Mouse (Mus musculus): ENCODE results near the gene Slc25a19. TPM values are rescaled to one million over a fixed set of nuclear protein-coding genes. Genes with fewer than 3 reads are reported as not detected.
A peak's percentile ranks its signal among the peaks of the same experiment; 100 is the strongest.

Gene Slc25a19
- polyA plus RNA-seq, 1 experiment = 144 TPM

DNA sequence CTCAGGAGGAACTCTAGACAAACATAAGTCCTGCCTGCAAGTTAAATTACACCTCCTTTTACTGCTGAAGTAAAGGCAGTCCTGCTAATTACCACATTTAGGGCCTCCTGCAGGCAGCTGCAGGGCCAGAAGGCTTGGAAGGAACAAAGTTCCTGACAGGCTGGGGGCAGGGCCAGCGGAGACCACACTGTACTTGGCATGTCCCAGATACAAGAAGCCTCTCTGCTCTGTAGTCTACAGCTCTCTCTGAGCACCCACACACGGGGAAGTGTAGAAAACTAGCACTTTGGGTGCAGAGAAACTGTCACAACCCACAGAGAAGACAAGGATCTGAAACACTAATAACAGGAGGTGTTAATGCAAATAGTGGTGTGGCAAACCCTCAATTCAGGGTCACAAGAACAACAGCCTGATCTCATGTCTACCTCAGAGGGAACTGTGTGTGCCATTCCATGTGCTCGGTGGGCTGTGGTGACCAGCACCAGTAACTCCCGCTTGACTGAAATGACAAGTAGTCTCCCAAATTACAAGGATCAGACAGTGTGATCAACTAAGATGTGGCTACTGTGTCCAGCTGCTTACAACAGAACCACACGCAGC lies 42.5 kb upstream of the Slc25a19 start:
- 26% methylated on average over 5 of the region's 5 CpGs for WGBS

GRCm38 (mm10) chr11:115663676-115664335 lies 35.7 kb upstream of the Slc25a19 start:
- Histone ChIP-seq H3K36me3 (ENCODE audit: control insufficient read depth, insufficient read depth, low read length) (no peaks in the 10 kb centered on the region), H3K27me3 (replicated peaks; ENCODE audit: control insufficient read depth, insufficient read depth, low read length) (no peaks in the 10 kb centered on the region), H3K27ac (ENCODE audit: insufficient read depth, low read depth, low read length) (no peak overlapping the region), H3K4me1 (ENCODE audit: control insufficient read depth, insufficient read depth, low read length) (peaks cover 2% of the 10 kb centered on the region; the same call in 1 of the 2 replicates), H3K4me3 (ENCODE audit: insufficient read depth, low read depth, low read length) (no peak overlapping the region)
- TF ChIP-seq POLR2A (IDR thresholded peaks at IDR 0.05; ENCODE audit: low read depth, low read length) (no peak), CTCF (conservative IDR thresholded peaks at IDR 0.05; ENCODE audit: insufficient read depth, insufficient read length, low read depth, low read length) (no peak)
- WGBS = 79% methylated on average over 4 of the region's 4 CpGs
- DNase-seq = no peak

More for the DNA sequence above, 42.5 kb upstream of the Slc25a19 start:
- H3K36me3 ChIP-seq (ENCODE audit: control insufficient read depth, insufficient read depth, low read length) = no peaks in the 10 kb centered on the region
- peak; percentile 71 for DNase-seq
- H3K27me3 ChIP-seq (replicated peaks; ENCODE audit: control insufficient read depth, insufficient read depth, low read length) = no peaks in the 10 kb centered on the region
- peaks cover 20% of the 10 kb centered on the region for H3K4me1 ChIP-seq (ENCODE audit: control insufficient read depth, insufficient read depth, low read length)
- TF ChIP-seq POLR2A (IDR thresholded peaks at IDR 0.05; ENCODE audit: low read depth, low read length) (no peak), CTCF (conservative IDR thresholded peaks at IDR 0.05; ENCODE audit: insufficient read depth, insufficient read length, low read depth, low read length) (no peak)
- no peak overlapping the region for H3K4me3 ChIP-seq (ENCODE audit: insufficient read depth, low read depth, low read length)
- H3K27ac ChIP-seq (ENCODE audit: insufficient read depth, low read depth, low read length) = peak overlapping the region; percentile 33; the same call in 1 of the 2 replicates

DNA sequence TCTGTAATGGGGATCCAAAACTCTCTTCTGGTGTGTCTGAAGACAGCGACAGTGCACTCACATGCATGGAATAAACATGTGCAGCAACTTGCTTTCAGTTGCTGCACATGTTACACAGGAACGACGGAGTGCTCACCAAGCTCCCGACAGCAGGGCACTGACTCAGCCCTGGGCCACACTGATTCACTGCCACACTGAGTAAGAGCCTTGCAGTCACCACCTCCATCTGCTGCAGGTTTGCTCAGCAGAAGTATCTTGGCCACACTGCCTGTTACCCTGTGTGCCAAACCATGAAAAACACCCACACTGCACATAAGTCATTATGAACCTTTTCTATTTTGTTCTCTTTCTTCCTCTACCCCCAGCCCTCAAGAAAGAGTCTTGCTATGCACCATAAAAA lies 32.3 kb upstream of the Slc25a19 start:
- Histone ChIP-seq H3K4me3 (ENCODE audit: insufficient read depth, low read depth, low read length) (no peak overlapping the region), H3K36me3 (ENCODE audit: control insufficient read depth, insufficient read depth, low read length) (no peaks in the 10 kb centered on the region), H3K4me1 (ENCODE audit: control insufficient read depth, insufficient read depth, low read length) (peaks cover 2% of the 10 kb centered on the region; the same call in 1 of the 2 replicates), H3K27ac (ENCODE audit: insufficient read depth, low read depth, low read length) (no peak overlapping the region), H3K27me3 (replicated peaks; ENCODE audit: control insufficient read depth, insufficient read depth, low read length) (no peaks in the 10 kb centered on the region)
- no peak for TF ChIP-seq CTCF (conservative IDR thresholded peaks at IDR 0.05; ENCODE audit: insufficient read depth, insufficient read length, low read depth, low read length)
- DNase-seq = no peak
- 92% methylated on average over 4 of the region's 4 CpGs for WGBS

GRCm38 (mm10) chr11:115658521-115658920 lies 30.4 kb upstream of the Slc25a19 start:
- TF ChIP-seq CTCF (conservative IDR thresholded peaks at IDR 0.05; ENCODE audit: insufficient read depth, insufficient read length, low read depth, low read length) (no peak), POLR2A (IDR thresholded peaks at IDR 0.05; ENCODE audit: low read depth, low read length) (no peak)
- WGBS = 82% methylated on average over 6 of the region's 6 CpGs
- H3K27me3 ChIP-seq (replicated peaks; ENCODE audit: control insufficient read depth, insufficient read depth, low read length) = no peaks in the 10 kb centered on the region
- H3K36me3 ChIP-seq (ENCODE audit: control insufficient read depth, insufficient read depth, low read length) = no peaks in the 10 kb centered on the region
- DNase-seq = no peak
- peaks cover 2% of the 10 kb centered on the region; the same call in 1 of the 2 replicates for H3K4me1 ChIP-seq (ENCODE audit: control insufficient read depth, insufficient read depth, low read length)
- no peak overlapping the region for H3K4me3 ChIP-seq (ENCODE audit: insufficient read depth, low read depth, low read length)
- H3K27ac ChIP-seq (ENCODE audit: insufficient read depth, low read depth, low read length) = no peak overlapping the region

- DNase-seq = no peak
- TF ChIP-seq CTCF (conservative IDR thresholded peaks at IDR 0.05; ENCODE audit: insufficient read depth, insufficient read length, low read depth, low read length) (no peak), POLR2A (IDR thresholded peaks at IDR 0.05; ENCODE audit: low read depth, low read length) (no peak)
These were observed 26.0 kb upstream of the Slc25a19 start for GRCm38 (mm10) chr11:115654128-115654527.

GRCm38 (mm10) chr11:115653194-115653593 lies 25.1 kb upstream of the Slc25a19 start:
- Histone ChIP-seq H3K36me3 (ENCODE audit: control insufficient read depth, insufficient read depth, low read length) (no peaks in the 10 kb centered on the region; the same call in 1 of the 2 replicates), H3K4me1 (ENCODE audit: control insufficient read depth, insufficient read depth, low read length) (no peaks in the 10 kb centered on the region), H3K27me3 (replicated peaks; ENCODE audit: control insufficient read depth, insufficient read depth, low read length) (no peaks in the 10 kb centered on the region), H3K4me3 (ENCODE audit: insufficient read depth, low read depth, low read length) (no peak overlapping the region), H3K27ac (ENCODE audit: insufficient read depth, low read depth, low read length) (no peak overlapping the region)
- no peak for TF ChIP-seq CTCF (conservative IDR thresholded peaks at IDR 0.05; ENCODE audit: insufficient read depth, insufficient read length, low read depth, low read length)
- TF ChIP-seq POLR2A (IDR thresholded peaks at IDR 0.05; ENCODE audit: low read depth, low read length) = no peak
- 88% methylated on average over 3 of the region's 3 CpGs for WGBS
- DNase-seq = no peak

More at GRCm38 (mm10) chr11:115654128-115654527, 26.0 kb upstream of the Slc25a19 start:
- H3K27ac ChIP-seq (ENCODE audit: insufficient read depth, low read depth, low read length) = no peak overlapping the region
- H3K36me3 ChIP-seq (ENCODE audit: control insufficient read depth, insufficient read depth, low read length) = no peaks in the 10 kb centered on the region; the same call in 1 of the 2 replicates
- no peak overlapping the region for H3K4me3 ChIP-seq (ENCODE audit: insufficient read depth, low read depth, low read length)
- no peaks in the 10 kb centered on the region for H3K27me3 ChIP-seq (replicated peaks; ENCODE audit: control insufficient read depth, insufficient read depth, low read length)
- no peaks in the 10 kb centered on the region for H3K4me1 ChIP-seq (ENCODE audit: control insufficient read depth, insufficient read depth, low read length)
- WGBS = 53% methylated on average over 2 of the region's 2 CpGs

GRCm38 (mm10) chr11:115651680-115652079 lies 23.6 kb upstream of the Slc25a19 start:
- WGBS = 51% methylated on average over 3 of the region's 3 CpGs
- peak; percentile 46 for DNase-seq
- no peaks in the 10 kb centered on the region for H3K27me3 ChIP-seq (replicated peaks; ENCODE audit: control insufficient read depth, insufficient read depth, low read length)
- no peaks in the 10 kb centered on the region; the same call in 1 of the 2 replicates for H3K36me3 ChIP-seq (ENCODE audit: control insufficient read depth, insufficient read depth, low read length)
- no peak overlapping the region for H3K27ac ChIP-seq (ENCODE audit: insufficient read depth, low read depth, low read length)
- no peak overlapping the region for H3K4me3 ChIP-seq (ENCODE audit: insufficient read depth, low read depth, low read length)
- TF ChIP-seq CTCF (conservative IDR thresholded peaks at IDR 0.05; ENCODE audit: insufficient read depth, insufficient read length, low read depth, low read length) (no peak), POLR2A (IDR thresholded peaks at IDR 0.05; ENCODE audit: low read depth, low read length) (no peak)
- no peaks in the 10 kb centered on the region for H3K4me1 ChIP-seq (ENCODE audit: control insufficient read depth, insufficient read depth, low read length)

Data from kidney, adult 2 months (tissue).